8 mouse cellular contexts compared by ENCODE assay signal in the genomic region with DNA sequence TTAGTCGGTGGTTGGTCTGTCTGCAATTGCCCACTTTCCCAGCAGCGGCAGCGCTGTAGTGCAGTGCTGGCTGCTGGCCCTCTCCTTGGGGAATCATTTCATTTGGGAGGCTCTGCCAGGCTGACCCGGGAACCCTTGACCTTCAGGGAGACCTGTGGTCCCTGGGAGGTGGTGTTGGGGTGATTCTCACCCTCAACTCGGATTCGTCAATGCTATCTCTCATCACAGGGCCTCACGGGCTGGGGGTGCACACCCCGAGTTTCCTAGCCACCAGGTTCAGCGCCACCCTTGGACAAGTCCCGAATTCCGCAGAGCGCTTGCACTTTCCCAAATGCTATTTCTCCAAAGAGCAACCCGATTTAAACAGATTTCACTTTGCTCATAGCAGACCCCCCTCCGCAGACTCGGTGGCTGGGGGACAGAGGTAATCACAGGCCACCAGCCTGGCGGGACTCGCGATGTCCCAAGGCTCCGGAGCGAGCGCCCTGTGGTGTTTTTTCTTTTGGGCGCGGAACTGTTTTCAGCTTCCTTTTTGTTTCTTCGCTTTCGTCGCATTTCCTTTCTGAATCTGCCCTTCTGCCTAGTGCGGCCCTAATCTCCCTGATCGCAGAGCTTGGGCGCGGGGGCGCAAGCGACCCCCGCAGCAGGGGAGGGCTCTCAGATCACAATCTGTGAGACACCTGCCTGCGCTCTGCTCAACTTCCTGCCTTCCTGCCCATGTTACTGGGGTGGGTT.
DNase-seq lines count a peak whose midpoint lies in the region; ATAC-seq and TF ChIP-seq lines count a peak whose summit lies in the region.

No protein-coding gene starts in this region.

- no peak for DNase-seq in kidney, adult 2 months
- DNase-seq in embryo, embryonic 10 days (ENCODE audit: low spot score): peak; percentile 62
- DNase-seq in heart, postnatal 10 days: peak; percentile 26 to 33
- DNase-seq in thymus, postnatal 0 days (ENCODE audit: low spot score): peak; percentile 91
- DNase-seq in gastrocnemius, postnatal 14 days: no peak

- intact Hi-C loops in heart, postnatal 10 days (cut with DNase I): no loop called here
- intact Hi-C loops in gastrocnemius, postnatal 14 days (cut with DNase I; ENCODE audit: low total_unique reads): no loop called here

- H3K4me2 ChIP-seq in kidney, embryonic 15.5 days: peak overlapping the region; percentile 87
- peak overlapping the region; percentile 39 for H3K4me2 ChIP-seq in liver, embryonic 16.5 days (ENCODE audit: low read depth, low read length)

- no peak for TF ChIP-seq CTCF in kidney, adult 2 months (conservative IDR thresholded peaks at IDR 0.05; ENCODE audit: insufficient read depth, insufficient read length, low read depth, low read length)
- no peak for TF ChIP-seq CTCF in ES-Bruce4 (IDR thresholded peaks at IDR 0.05; ENCODE audit: low read depth, low read length)

- peaks cover 22% of the 10 kb centered on the region for H3K27me3 ChIP-seq in kidney, embryonic 15.5 days
- H3K27me3 ChIP-seq in kidney, adult 2 months (replicated peaks; ENCODE audit: control insufficient read depth, insufficient read depth, low read length): no peaks in the 10 kb centered on the region
- H3K27me3 ChIP-seq in ES-Bruce4 (ENCODE audit: control insufficient read depth, insufficient read depth, low read length, poor library complexity, severe bottlenecking): no peaks in the 10 kb centered on the region
- no peaks in the 10 kb centered on the region for H3K27me3 ChIP-seq in liver, embryonic 16.5 days (ENCODE audit: control insufficient read depth, insufficient read depth, low read depth, low read length)

- H3K36me3 ChIP-seq in kidney, embryonic 15.5 days: no peaks in the 10 kb centered on the region
- H3K36me3 ChIP-seq in kidney, adult 2 months (ENCODE audit: control insufficient read depth, insufficient read depth, low read length): no peaks in the 10 kb centered on the region
- H3K36me3 ChIP-seq in ES-Bruce4 (ENCODE audit: control insufficient read depth, insufficient read depth, low read length, poor library complexity, severe bottlenecking): no peaks in the 10 kb centered on the region
- no peaks in the 10 kb centered on the region for H3K36me3 ChIP-seq in liver, embryonic 16.5 days (ENCODE audit: control insufficient read depth, insufficient read depth)

- peak; percentile 60; the same call in 1 of the 2 replicates for ATAC-seq in kidney, embryonic 15.5 days (replicated peaks; ENCODE audit: low FRiP score)
- ATAC-seq in liver, embryonic 16.5 days (ENCODE audit: low read depth): no peak

- H3K4me3 ChIP-seq in kidney, embryonic 15.5 days (replicated peaks): peak overlapping the region; percentile 46
- no peak overlapping the region for H3K4me3 ChIP-seq in kidney, adult 2 months (ENCODE audit: insufficient read depth, low read depth, low read length)
- H3K4me3 ChIP-seq in ES-Bruce4 (ENCODE audit: low read depth, low read length): peak overlapping the region; percentile 56
- peak overlapping the region; percentile 32 for H3K4me3 ChIP-seq in liver, embryonic 16.5 days (ENCODE audit: low read depth, low read length)

- H3K27ac ChIP-seq in kidney, embryonic 15.5 days: no peak overlapping the region
- H3K27ac ChIP-seq in kidney, adult 2 months (ENCODE audit: insufficient read depth, low read depth, low read length): no peak overlapping the region
- H3K27ac ChIP-seq in ES-Bruce4 (ENCODE audit: insufficient read depth, low read length): no peak overlapping the region
- no peak overlapping the region for H3K27ac ChIP-seq in liver, embryonic 16.5 days (ENCODE audit: low read length)

- TF ChIP-seq POLR2A in kidney, adult 2 months (IDR thresholded peaks at IDR 0.05; ENCODE audit: low read depth, low read length): no peak
- TF ChIP-seq POLR2A in ES-Bruce4 (IDR thresholded peaks at IDR 0.05; ENCODE audit: insufficient read depth, low read length): no peak

- H3K9me3 ChIP-seq in kidney, embryonic 15.5 days (replicated peaks): no peaks in the 10 kb centered on the region
- no peaks in the 10 kb centered on the region for H3K9me3 ChIP-seq in ES-Bruce4 (replicated peaks; ENCODE audit: control insufficient read depth, insufficient read depth, low read length, poor library complexity, severe bottlenecking)
- no peaks in the 10 kb centered on the region for H3K9me3 ChIP-seq in liver, embryonic 16.5 days (replicated peaks; ENCODE audit: control insufficient read depth, low read length)

- 2% methylated on average over 34 of the region's 34 CpGs for WGBS in kidney, embryonic 15.5 days
- WGBS in kidney, adult 2 months: 2% methylated on average over 34 of the region's 34 CpGs
- WGBS in liver, embryonic 16.5 days (ENCODE audit: insufficient replicate concordance): 1% methylated on average over 34 of the region's 34 CpGs

- no peak for TF ChIP-seq EP300 in ES-Bruce4 (IDR thresholded peaks at IDR 0.05; ENCODE audit: insufficient read depth, low read depth, low read length)

- peak overlapping the region; percentile 29; the same call in 1 of the 2 replicates for H3K9ac ChIP-seq in kidney, embryonic 15.5 days
- H3K9ac ChIP-seq in ES-Bruce4 (ENCODE audit: low read depth, poor library complexity, severe bottlenecking): peak overlapping the region; percentile 60
- no peak overlapping the region for H3K9ac ChIP-seq in liver, embryonic 16.5 days (ENCODE audit: low read depth, low read length)

- H3K4me1 ChIP-seq in kidney, embryonic 15.5 days: 0 out of 2 replicates have a peak, but pooled peaks cover 11% of the 10 kb centered on the region
- H3K4me1 ChIP-seq in kidney, adult 2 months (ENCODE audit: control insufficient read depth, insufficient read depth, low read length): no peaks in the 10 kb centered on the region
- no peaks in the 10 kb centered on the region for H3K4me1 ChIP-seq in ES-Bruce4 (ENCODE audit: control insufficient read depth, insufficient read depth, low read length)
- no peaks in the 10 kb centered on the region for H3K4me1 ChIP-seq in liver, embryonic 16.5 days (ENCODE audit: control insufficient read depth, low read depth, low read length)

Comparison
In these comparisons a context has a peak if more than half of its experiments do, and no peak if none do; other contexts are left out.
1. DNase-seq: peak in embryo, embryonic 10 days (single experiment), heart, postnatal 10 days (2 of 2) and thymus, postnatal 0 days (single experiment); none in kidney, adult 2 months (single experiment) and gastrocnemius, postnatal 14 days (single experiment).